Mouse (Mus musculus) layer of hippocampus, adult 2 months (tissue): ENCODE results near the gene Ercc5. TPM values are rescaled to one million over a fixed set of nuclear protein-coding genes. Genes with fewer than 3 reads are reported as not detected.

Experiments used
- DNase-seq, 2 experiments: peaks; one replicate each; pipeline ENCODE4 v3.0.0; 2022; ENCODE audit warnings: low spot score in 2 of 2
- H3K27ac ChIP-seq: fragments of 200-600 bp; 2 replicates; pipeline ENCODE4 v1.8.1; 2022
- H3K4me3 ChIP-seq: fragments of 200-600 bp; 2 replicates; pipeline ENCODE4 v1.8.1; 2022; ENCODE audit warnings: mild to moderate bottlenecking
- CTCF ChIP-seq: fragments of 200-600 bp; conservative IDR thresholded peaks from 2 replicates; pipeline ENCODE4 v1.8.1; 2022; ENCODE audit warnings: antibody characterized with exemption, mild to moderate bottlenecking, moderate library complexity
- total RNA-seq, 2 experiments: library from RNA; stranded (reverse); gene quantifications; 2 replicates each; pipeline ENCODE4 v1.2.3; 2021

Ercc5 gene
- total RNA-seq, 2 experiments from 2014 or later, result 19.7 to 22.1 TPM

DNA sequence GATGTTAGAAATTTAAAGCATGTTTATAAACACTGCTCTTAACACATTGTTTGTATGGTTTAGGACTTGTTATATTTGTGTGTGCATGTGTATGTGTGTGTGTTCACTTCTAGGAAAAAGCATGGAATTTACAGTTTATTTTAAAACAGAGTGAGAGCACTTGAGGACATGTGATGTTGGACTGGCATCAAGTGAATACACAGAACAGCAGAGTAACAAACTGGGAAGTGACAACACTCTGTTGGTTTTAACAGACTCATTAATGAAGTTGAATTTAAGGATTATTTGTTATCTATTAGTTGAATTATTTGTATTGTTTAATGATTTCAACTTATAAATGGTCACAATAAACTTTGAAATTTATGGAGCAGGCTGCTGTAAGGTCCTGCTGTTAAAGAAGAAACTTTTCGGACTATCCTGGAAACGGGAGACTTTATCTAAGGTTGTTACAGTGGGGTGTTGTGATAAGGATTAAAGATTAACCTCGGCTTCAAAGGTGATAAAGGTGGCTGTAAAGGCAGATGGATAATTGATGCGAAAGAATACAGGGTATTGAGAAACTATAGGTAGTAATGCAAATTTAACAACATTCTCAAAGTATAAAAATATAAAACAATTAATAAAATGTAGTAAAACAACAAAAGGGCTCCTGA, 17.5 kb upstream of the Ercc5 start:
- TF ChIP-seq CTCF, result no peak
- Histone ChIP-seq H3K27ac (no peak overlapping the region), H3K4me3 (no peak overlapping the region)
- DNase-seq, result no peak

DNA sequence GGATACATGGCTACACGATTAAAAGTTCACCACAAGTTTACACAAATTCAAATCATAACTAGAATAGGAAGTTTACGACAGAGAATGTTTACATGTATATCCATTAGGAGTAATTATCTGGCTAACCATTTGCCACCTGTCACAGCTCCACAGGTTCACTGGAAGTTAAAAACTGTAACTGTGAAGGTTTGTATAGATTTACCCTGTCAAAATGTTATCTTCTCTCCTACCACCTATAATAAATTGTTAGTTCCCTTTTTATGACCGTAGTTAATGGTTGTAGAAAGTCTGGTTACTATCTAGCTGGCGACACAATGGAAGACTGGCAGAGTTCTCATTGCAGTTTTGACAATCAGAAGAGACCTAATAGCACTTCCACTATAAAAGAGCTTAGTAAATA, 7.3 kb upstream of the Ercc5 start:
- no peak overlapping the region for H3K27ac ChIP-seq
- no peak for DNase-seq
- no peak for TF ChIP-seq CTCF
- no peak overlapping the region for H3K4me3 ChIP-seq

DNA sequence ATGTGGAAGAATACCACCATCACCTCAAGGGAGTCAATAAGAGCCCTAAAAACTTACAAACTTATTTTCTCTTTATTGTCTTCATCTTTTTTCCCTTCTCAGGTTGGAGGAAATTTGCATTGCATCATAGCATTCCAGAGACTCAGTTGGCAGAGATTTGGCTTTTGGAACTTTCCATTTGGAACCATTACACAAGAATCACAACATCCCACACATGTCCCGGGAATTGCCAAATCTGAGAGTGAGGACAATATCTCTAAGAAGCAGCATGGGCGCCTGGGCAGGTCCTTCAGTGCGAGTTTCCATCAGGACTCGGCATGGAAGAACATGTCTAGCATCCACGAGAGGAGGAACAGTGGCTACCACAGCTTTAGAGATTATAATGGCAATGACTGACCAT, 4.8 kb upstream of the Ercc5 start:
- no peak for DNase-seq
- no peak overlapping the region for H3K4me3 ChIP-seq
- no peak overlapping the region for H3K27ac ChIP-seq
- no peak for TF ChIP-seq CTCF

DNA sequence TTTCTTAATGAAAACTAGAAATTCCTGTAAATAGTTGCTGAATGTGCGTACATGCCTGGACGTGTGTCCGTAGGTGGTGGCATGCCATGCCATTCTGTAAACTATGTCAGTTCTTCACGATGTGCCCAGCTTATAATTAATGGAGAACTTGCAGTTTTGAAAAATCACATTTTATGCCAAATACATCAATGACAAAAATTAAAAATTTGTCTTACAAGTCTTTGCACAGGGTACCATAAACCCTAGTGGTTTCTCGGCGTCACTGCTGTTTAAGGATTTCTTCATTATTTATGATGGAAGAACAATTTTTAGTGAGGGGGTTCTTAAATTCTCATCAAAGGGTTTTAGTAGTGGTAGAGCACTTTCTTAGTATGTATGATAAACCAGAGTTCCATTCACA, 1.2 kb downstream of the Ercc5 start:
- TF ChIP-seq CTCF, result peak; percentile 71
- no peak for DNase-seq

DNA sequence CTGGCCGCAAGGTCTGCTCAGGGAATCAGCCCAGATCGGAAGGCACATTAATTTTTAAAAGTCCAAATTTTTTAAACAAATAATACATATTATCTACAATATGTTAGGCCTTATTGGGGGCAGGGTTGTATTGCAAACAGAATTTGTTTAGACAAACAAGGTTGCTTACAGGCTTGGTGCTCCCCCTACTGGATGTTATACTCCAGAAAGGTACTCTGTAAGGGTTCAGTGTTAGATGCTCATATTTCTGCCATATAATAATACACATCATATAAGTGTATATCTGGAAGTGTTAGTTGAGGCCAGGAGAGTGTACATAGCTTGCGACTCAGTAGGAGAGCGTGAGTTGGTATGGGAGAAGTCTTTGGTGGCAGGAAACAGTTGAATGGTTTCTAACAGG, 7.7 kb downstream of the Ercc5 start:
- H3K27ac ChIP-seq, result no peak overlapping the region
- no peak for DNase-seq
- TF ChIP-seq CTCF, result peak; percentile 73
- H3K4me3 ChIP-seq, result no peak overlapping the region

More for the DNA sequence above, 1.2 kb downstream of the Ercc5 start:
- Histone ChIP-seq H3K27ac (no peak overlapping the region), H3K4me3 (peak overlapping the region; percentile 72)

DNA sequence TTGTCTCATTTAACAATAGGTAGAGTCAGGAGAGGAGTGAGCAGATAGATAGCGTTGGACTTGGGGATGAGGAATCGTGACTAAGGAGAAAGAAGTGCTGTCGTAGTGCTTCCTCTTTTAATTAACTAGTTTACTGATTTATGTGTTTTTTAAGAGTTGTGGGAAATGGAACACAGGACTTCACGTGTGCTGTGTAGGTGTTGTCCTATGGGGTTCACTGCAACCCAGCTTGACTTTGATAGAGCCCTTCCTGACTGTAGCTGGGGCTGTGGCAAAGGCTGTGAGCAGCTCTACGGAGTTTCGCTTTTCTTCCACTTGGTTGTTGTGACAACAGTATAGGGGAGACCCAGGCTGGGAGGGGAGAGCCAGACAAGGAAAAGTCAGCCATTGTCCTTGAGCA, 10.8 kb downstream of the Ercc5 start:
- no peak for TF ChIP-seq CTCF
- Histone ChIP-seq H3K4me3 (no peak overlapping the region), H3K27ac (no peak overlapping the region)
- no peak for DNase-seq

DNA sequence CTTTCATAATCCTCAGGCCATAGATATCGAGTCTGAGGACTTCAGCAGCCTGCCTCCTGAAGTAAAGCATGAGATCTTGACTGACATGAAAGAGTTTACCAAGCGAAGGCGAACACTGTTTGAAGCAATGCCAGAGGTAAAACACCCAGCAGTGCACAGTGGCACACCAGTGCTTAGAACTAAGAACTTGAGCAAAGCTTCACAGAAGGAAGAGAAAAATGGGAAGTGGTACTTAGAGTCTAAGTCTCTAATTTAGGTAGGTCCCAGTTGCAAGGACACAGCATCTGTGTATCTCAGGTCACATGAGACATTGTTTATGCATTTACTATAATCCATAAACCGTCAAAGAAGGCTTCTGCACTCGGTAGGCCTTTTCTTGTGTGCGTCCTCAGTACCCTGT, 14.3 kb downstream of the Ercc5 start:
- no peak overlapping the region for H3K27ac ChIP-seq
- TF ChIP-seq CTCF, result no peak
- no peak overlapping the region for H3K4me3 ChIP-seq
- DNase-seq, result no peak

DNA sequence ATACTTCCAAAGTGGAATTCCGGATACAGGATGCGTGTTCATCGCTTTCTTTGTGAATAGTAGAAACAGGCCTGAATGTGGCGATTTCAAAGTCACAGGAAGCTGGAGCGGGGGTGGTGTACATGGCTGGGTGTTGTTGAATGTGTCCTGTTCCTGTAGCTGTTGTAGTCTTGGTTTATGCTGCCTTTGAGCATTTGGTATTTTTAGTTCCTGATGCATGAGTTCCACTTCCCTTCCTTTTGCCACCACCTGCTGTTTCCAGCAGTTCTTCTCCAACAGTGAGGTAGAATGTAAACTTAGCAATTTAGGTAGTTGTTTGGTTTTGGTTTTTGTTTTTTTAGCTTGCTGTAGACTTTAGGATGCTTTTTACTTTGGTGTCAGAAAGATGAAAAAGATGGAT, 14.8 kb downstream of the Ercc5 start:
- TF ChIP-seq CTCF, result no peak
- Histone ChIP-seq H3K27ac (no peak overlapping the region), H3K4me3 (no peak overlapping the region)
- no peak for DNase-seq

DNA sequence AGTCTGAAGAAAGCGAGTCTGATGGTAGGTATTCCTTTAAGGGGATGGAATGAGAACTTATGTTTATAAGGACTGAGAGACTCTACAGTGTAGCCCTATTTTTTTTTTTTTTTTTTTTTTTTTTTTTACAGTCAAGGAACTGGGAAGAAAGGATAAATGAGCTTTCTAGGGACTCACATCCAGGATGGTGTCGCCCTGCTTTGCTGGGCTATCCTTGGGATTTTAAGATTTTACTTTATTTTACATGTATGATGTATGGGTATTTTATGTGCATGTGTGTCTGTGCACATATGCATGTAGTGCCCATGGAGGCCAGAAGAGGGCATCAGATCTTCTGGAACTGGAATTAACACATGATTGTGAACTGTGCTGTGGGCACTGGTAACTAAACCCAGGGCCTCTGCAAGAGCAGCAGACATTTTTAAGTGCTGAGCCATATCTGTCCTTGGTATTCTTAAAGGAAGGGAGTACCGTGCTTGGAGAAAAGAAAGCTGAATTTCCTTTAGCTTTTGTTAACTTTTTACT, 20.4 kb downstream of the Ercc5 start:
- peak; percentile 53 for TF ChIP-seq CTCF

DNA sequence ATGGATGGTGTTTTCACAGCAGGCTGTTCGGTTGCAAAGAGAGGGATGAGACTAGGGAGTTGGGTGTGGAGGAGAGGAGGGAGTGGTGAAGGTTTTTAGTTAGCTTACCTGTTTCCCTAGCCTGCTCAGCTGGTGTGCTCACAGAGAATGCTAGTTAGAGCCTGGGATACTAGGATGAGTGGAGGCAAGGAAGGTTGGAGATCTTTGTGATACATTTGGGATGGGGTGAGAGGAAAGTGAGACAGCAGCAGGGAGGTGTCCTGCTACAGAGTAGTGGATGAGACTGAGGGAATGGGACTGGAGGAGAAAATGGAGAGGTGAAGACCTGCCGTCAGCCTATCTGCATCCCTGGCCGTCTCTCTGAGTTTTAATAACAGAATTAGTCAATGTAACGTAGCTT, 25.1 kb downstream of the Ercc5 start:
- DNase-seq, result no peak
- Histone ChIP-seq H3K27ac (no peak overlapping the region), H3K4me3 (no peak overlapping the region)
- no peak for TF ChIP-seq CTCF

More for the DNA sequence above, 20.4 kb downstream of the Ercc5 start:
- Histone ChIP-seq H3K27ac (no peak overlapping the region), H3K4me3 (no peak overlapping the region)
- no peak for DNase-seq

DNA sequence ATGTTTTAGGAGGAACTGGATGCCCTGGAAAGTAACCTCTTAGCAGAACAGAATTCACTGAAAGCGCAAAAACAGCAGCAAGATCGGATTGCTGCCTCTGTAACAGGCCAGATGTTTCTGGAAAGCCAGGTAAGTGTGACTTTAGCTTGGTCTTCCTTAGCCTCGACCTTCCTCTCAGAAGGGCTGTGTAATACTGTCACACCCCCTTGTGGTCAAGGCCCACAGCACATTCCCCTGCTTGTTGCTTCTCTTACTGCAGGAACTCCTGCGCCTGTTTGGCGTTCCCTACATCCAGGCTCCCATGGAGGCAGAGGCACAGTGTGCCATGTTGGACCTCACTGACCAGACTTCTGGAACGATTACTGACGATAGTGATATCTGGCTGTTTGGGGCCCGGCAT, 26.4 kb downstream of the Ercc5 start:
- Histone ChIP-seq H3K4me3 (no peak overlapping the region), H3K27ac (no peak overlapping the region)
- peak; percentile 47 for TF ChIP-seq CTCF
- no peak for DNase-seq

DNA sequence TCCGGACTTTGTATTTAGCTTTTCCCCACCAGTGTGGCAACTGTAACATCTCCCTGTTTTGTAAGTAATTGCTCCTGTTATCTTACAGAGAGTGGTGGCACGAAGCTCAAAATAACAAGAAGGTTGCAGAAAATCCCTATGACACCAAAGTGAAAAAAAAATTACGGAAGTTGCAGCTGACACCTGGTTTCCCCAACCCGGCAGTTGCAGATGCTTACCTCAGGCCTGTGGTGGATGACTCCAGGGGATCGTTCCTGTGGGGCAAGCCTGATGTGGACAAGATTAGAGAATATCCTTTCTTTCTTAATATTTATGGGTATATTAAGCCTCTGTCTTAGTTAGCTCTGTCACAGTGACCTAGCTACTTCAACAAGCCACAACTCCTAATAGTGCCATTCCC, 30.5 kb downstream of the Ercc5 start:
- H3K27ac ChIP-seq, result no peak overlapping the region
- no peak for DNase-seq
- no peak overlapping the region for H3K4me3 ChIP-seq
- no peak for TF ChIP-seq CTCF

DNA sequence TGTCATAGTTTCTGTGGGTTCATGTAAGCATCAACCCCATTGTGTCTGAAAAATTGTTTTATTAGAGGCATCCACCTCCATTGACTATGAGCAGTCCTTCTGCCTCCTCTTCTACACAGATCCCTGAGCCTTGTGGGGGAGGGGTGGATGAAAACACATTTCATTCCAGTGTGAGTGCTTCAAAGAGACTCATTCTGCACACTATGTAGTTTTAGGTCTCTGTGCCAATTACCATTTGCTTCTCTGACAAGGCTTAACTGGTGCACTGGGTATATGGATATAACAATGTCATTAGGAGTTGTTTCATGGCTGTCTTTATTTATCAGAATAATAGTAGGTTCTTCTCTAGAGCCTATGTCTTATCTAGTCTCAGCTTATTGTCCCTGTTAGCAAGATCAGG, 38.9 kb downstream of the Ercc5 start:
- TF ChIP-seq CTCF, result no peak
- no peak for DNase-seq
- H3K27ac ChIP-seq, result no peak overlapping the region
- H3K4me3 ChIP-seq, result no peak overlapping the region
